In the genomic region with DNA sequence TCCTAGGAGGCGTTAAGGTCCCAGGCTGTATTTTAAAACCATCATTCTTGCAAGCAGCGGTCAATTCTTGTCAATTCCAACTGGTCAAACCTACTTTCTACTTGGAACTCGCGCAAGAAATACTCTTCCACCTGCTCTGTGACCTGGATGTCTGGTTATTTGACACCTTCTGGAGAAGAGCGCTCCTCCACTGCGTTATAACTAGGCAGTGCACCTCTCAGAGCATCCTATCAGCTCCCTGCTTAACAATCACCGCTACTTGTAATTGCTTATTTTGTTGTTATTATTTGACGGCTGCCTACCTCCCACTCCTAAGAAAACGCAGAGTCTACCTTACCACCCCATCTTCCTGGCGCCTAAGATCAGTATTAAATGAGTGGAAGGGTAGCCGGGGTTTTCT, we compare ENCODE assay signal across 8 mouse cellular contexts. TPM values are rescaled to one million over a fixed set of nuclear protein-coding genes. Genes with fewer than 3 reads are reported as not detected.
DNase-seq lines count a peak whose midpoint lies in the region; ATAC-seq and TF ChIP-seq lines count a peak whose summit lies in the region.

No protein-coding gene starts in this region.

- no peak for DNase-seq in kidney, adult 2 months
- DNase-seq in kidney, adult 8-10 months = no peak
- DNase-seq in MN1 (ENCODE audit: low spot score) = peak; percentile 27
- no peak for DNase-seq in urinary bladder, adult 18-20 months (ENCODE audit: low spot score in 2 of 2)
- DNase-seq in right cerebral cortex, postnatal 4 days = no peak
- no peak for DNase-seq in cerebellum, adult 9-10 months

- peaks cover 10% of the 10 kb centered on the region; the same call in 1 of the 2 replicates for H3K4me1 ChIP-seq in kidney, adult 2 months (ENCODE audit: control insufficient read depth, insufficient read depth, low read length)
- H3K4me1 ChIP-seq in forebrain, embryonic 15.5 days = peaks cover 21% of the 10 kb centered on the region
- peaks cover 20% of the 10 kb centered on the region for H3K4me1 ChIP-seq in liver, embryonic 15.5 days (replicated peaks)

- H3K27ac ChIP-seq in kidney, adult 2 months (ENCODE audit: insufficient read depth, low read depth, low read length) = no peak overlapping the region
- H3K27ac ChIP-seq in forebrain, embryonic 15.5 days (replicated peaks) = peak overlapping the region; percentile 82
- peak overlapping the region; percentile 58 for H3K27ac ChIP-seq in liver, embryonic 15.5 days (replicated peaks)

- H3K9me3 ChIP-seq in forebrain, embryonic 15.5 days = no peaks in the 10 kb centered on the region
- no peaks in the 10 kb centered on the region for H3K9me3 ChIP-seq in liver, embryonic 15.5 days (replicated peaks)

- ATAC-seq in forebrain, embryonic 15.5 days (replicated peaks) = peak; percentile 37
- ATAC-seq in liver, embryonic 15.5 days (ENCODE audit: insufficient read depth) = peak; percentile 34; the same call in 1 of the 2 replicates

- TF ChIP-seq CTCF in kidney, adult 2 months (conservative IDR thresholded peaks at IDR 0.05; ENCODE audit: insufficient read depth, insufficient read length, low read depth, low read length) = no peak

- no peaks in the 10 kb centered on the region for H3K36me3 ChIP-seq in kidney, adult 2 months (ENCODE audit: control insufficient read depth, insufficient read depth, low read length)
- peaks cover 19% of the 10 kb centered on the region for H3K36me3 ChIP-seq in forebrain, embryonic 15.5 days
- peaks cover 32% of the 10 kb centered on the region for H3K36me3 ChIP-seq in liver, embryonic 15.5 days (replicated peaks)

- no peaks in the 10 kb centered on the region for H3K27me3 ChIP-seq in kidney, adult 2 months (replicated peaks; ENCODE audit: control insufficient read depth, insufficient read depth, low read length)
- no peaks in the 10 kb centered on the region for H3K27me3 ChIP-seq in forebrain, embryonic 15.5 days
- no peaks in the 10 kb centered on the region for H3K27me3 ChIP-seq in liver, embryonic 15.5 days

- 1% methylated on average over 11 of the region's 11 CpGs for WGBS in kidney, adult 2 months
- WGBS in forebrain, embryonic 15.5 days = 1% methylated on average over 11 of the region's 11 CpGs
- 2% methylated on average over 11 of the region's 11 CpGs for WGBS in liver, embryonic 15.5 days (ENCODE audit: insufficient replicate concordance)

- H3K9ac ChIP-seq in forebrain, embryonic 15.5 days (replicated peaks) = peak overlapping the region; percentile 81
- H3K9ac ChIP-seq in liver, embryonic 15.5 days = peak overlapping the region; percentile 73

- H3K4me3 ChIP-seq in kidney, adult 2 months (ENCODE audit: insufficient read depth, low read depth, low read length) = peak overlapping the region; percentile 88
- peak overlapping the region; percentile 78 for H3K4me3 ChIP-seq in forebrain, embryonic 15.5 days
- peak overlapping the region; percentile 79 for H3K4me3 ChIP-seq in liver, embryonic 15.5 days (replicated peaks)

- peak overlapping the region; percentile 85 for H3K4me2 ChIP-seq in forebrain, embryonic 15.5 days (replicated peaks)
- peak overlapping the region; percentile 78 for H3K4me2 ChIP-seq in liver, embryonic 15.5 days

- no peak for TF ChIP-seq POLR2A in kidney, adult 2 months (IDR thresholded peaks at IDR 0.05; ENCODE audit: low read depth, low read length)

RNA-seq across cellular contexts. Expression of gene Snrpf, which starts 0.7 kb away (rescaled TPM):
- polyA plus RNA-seq in kidney, adult 2 months (2012; rRNA removed) = 30.8 and 32.7 TPM in 2 replicates
- 97.2 and 108 TPM in 2 replicates for polyA plus RNA-seq in forebrain, embryonic 15.5 days (2015; fragmentation: Nextera tagmentation; extraction: Ambion mirVana)
- 50.1 and 55.2 TPM in 2 replicates for polyA plus RNA-seq in liver, embryonic 15.5 days (2015; fragmentation: Nextera tagmentation; extraction: Ambion mirVana)

RNA-seq across cellular contexts. Expression of gene Ccdc38, which starts 48.4 kb away (rescaled TPM):
- 0.03 TPM in 1 of 2 replicates, not detected in the other for polyA plus RNA-seq in kidney, adult 2 months (2012; rRNA removed)
- 0.37 and 0.51 TPM in 2 replicates for polyA plus RNA-seq in forebrain, embryonic 15.5 days (2015; fragmentation: Nextera tagmentation; extraction: Ambion mirVana)
- 0.08 TPM in 2 replicates for polyA plus RNA-seq in liver, embryonic 15.5 days (2015; fragmentation: Nextera tagmentation; extraction: Ambion mirVana)

RNA-seq across cellular contexts. Expression of gene Amdhd1, which starts 49.0 kb away (rescaled TPM):
- 3.1 and 3.3 TPM in 2 replicates for polyA plus RNA-seq in kidney, adult 2 months (2012; rRNA removed)
- polyA plus RNA-seq in forebrain, embryonic 15.5 days (2015; fragmentation: Nextera tagmentation; extraction: Ambion mirVana) = 0.10 TPM in 1 of 2 replicates, not detected in the other
- 15.6 and 18.4 TPM in 2 replicates for polyA plus RNA-seq in liver, embryonic 15.5 days (2015; fragmentation: Nextera tagmentation; extraction: Ambion mirVana)

RNA-seq across cellular contexts. Expression of gene Ntn4, which starts 51.7 kb away (rescaled TPM):
- polyA plus RNA-seq in kidney, adult 2 months (2012; rRNA removed) = 35.1 and 36.1 TPM in 2 replicates
- polyA plus RNA-seq in forebrain, embryonic 15.5 days (2015; fragmentation: Nextera tagmentation; extraction: Ambion mirVana) = 1.3 TPM in 2 replicates
- 0.07 and 0.09 TPM in 2 replicates for polyA plus RNA-seq in liver, embryonic 15.5 days (2015; fragmentation: Nextera tagmentation; extraction: Ambion mirVana)
